Mouse (Mus musculus) liver, postnatal 0 days (tissue): ENCODE results near the gene Fndc7.
"Not testable (repeated sequence)": the region's sequence is repeated elsewhere in the genome, so short reads cannot be mapped to it uniquely, and the experiment has no call there.

Experiments
- CTCF ChIP-seq: sonication (generic); IDR thresholded peaks from 2 replicates; pipeline ENCODE4 v1.5.1; 2016; ENCODE audit warnings: antibody characterized with exemption, low read depth
- EP300 ChIP-seq: IDR thresholded peaks from 2 replicates; pipeline ENCODE4 v1.6.1; 2016; ENCODE audit warnings: antibody characterized with exemption, low read depth, mild to moderate bottlenecking

DNA sequence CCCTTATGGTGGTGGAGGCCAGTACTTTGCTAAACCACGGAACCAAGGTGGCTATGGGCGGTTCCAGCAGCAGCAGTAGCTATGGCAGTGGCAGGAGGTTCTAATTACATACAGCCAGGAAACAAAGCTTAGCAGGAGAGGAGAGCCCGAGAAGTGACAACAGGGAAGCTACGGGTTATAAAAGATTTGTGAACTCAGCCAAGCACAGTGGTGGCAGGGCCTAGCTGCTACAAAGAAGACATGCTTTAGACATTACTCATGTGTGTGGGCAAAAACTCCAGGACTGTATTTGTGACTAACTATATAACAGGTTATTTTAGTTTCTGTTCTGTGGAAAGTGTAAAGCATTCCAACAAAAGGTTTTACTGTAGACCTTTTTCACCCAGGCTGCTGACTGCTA is 7.9 kb downstream of the Fndc7 start:
- not testable (repeated sequence) for TF ChIP-seq CTCF, EP300
